Mouse (Mus musculus) lung, postnatal 0 days (tissue): ENCODE data around the gene Tspan5.

Source experiments
- CTCF ChIP-seq: IDR thresholded peaks from 2 replicates; pipeline ENCODE4 v1.5.1; 2016; ENCODE audit warnings: antibody characterized with exemption, mild to moderate bottlenecking
- EP300 ChIP-seq: IDR thresholded peaks from 2 replicates; pipeline ENCODE4 v1.6.1; 2016; ENCODE audit warnings: antibody characterized with exemption, mild to moderate bottlenecking, control low read depth

- no peak for TF ChIP-seq CTCF
- TF ChIP-seq EP300 = no peak
These were observed 58.8 kb downstream of the Tspan5 start for GRCm38 (mm10) chr3:138800664-138801411.
